Mouse (Mus musculus) liver, embryonic 12.5 days (tissue): ENCODE results near the gene Hk3. TPM values are rescaled to one million over a fixed set of nuclear protein-coding genes. Genes with fewer than 3 reads are reported as not detected.

Experiments used
- ATAC-seq: fragments of 200-750 bp; cut with Nextera tagmentation; 2 replicates; pipeline ENCODE4 v1.8.0; 2017; ENCODE audit warnings: moderate number of reproducible peaks, mild to moderate bottlenecking, moderate library complexity
- H3K27ac ChIP-seq: fragments of 300-500 bp; sonication (generic); 2 replicates; pipeline ENCODE4 v1.5.1; 2016; ENCODE audit warnings: mild to moderate bottlenecking
- H3K27me3 ChIP-seq: fragments of 300-500 bp; sonication (generic); replicated peaks from 2 replicates; pipeline ENCODE4 v1.6.1; 2016; ENCODE audit warnings: mild to moderate bottlenecking, moderate library complexity
- H3K36me3 ChIP-seq: fragments of 300-500 bp; sonication (generic); 2 replicates; pipeline ENCODE4 v1.6.1; 2016; ENCODE audit warnings: mild to moderate bottlenecking, moderate library complexity
- H3K4me1 ChIP-seq: fragments of 300-500 bp; sonication (generic); 2 replicates; pipeline ENCODE4 v1.6.1; 2016
- H3K4me2 ChIP-seq: fragments of 300-500 bp; sonication (generic); 2 replicates; pipeline ENCODE4 v1.6.1; 2016; ENCODE audit warnings: mild to moderate bottlenecking, moderate library complexity
- H3K4me3 ChIP-seq: fragments of 300-500 bp; sonication (generic); 2 replicates; pipeline ENCODE4 v1.5.1; 2016; ENCODE audit warnings: mild to moderate bottlenecking, moderate library complexity
- H3K9ac ChIP-seq: fragments of 300-500 bp; sonication (generic); 2 replicates; pipeline ENCODE4 v1.6.1; 2016; ENCODE audit warnings: mild to moderate bottlenecking, moderate library complexity
- H3K9me3 ChIP-seq: fragments of 300-500 bp; sonication (generic); replicated peaks from 2 replicates; pipeline ENCODE4 v1.6.1; 2016; ENCODE audit warnings: mild to moderate bottlenecking, moderate library complexity
- WGBS: fragments of 180-500 bp; shearing (Covaris S2); methylation state at CpG from one replicate; pipeline ENCODE4 v1.1.7; 2016; ENCODE audit not compliant: insufficient replicate concordance; 5-methylcytosine and 5-hydroxymethylcytosine counted together
- polyA plus RNA-seq: library from polyadenylated mRNA; unstranded; fragments of >200 nt; fragmentation: Nextera tagmentation; extraction: Ambion mirVana; gene quantifications from 2 replicates; pipeline ENCODE4 v1.2.1, GENCODE M21; 2016

Gene Hk3
- polyA plus RNA-seq, 1 experiment from 2014 or later = 3.0 TPM

GRCm38 (mm10) chr13:55017898-55018599, 3.1 kb downstream of the Hk3 start:
- no peak overlapping the region for H3K9ac ChIP-seq
- H3K27me3 ChIP-seq = peaks cover 16% of the 10 kb centered on the region; the same call in 1 of the 2 replicates
- 57% methylated on average over 8 of the region's 8 CpGs for WGBS
- H3K4me1 ChIP-seq = no peaks in the 10 kb centered on the region
- no peaks in the 10 kb centered on the region for H3K36me3 ChIP-seq
- H3K4me2 ChIP-seq = no peak overlapping the region
- no peak for ATAC-seq
- no peak overlapping the region for H3K4me3 ChIP-seq
- H3K9me3 ChIP-seq = no peaks in the 10 kb centered on the region
- H3K27ac ChIP-seq = no peak overlapping the region

- ATAC-seq = no peak
- Histone ChIP-seq H3K36me3 (no peaks in the 10 kb centered on the region), H3K4me1 (no peaks in the 10 kb centered on the region), H3K9ac (no peak overlapping the region), H3K27me3 (peaks cover 20% of the 10 kb centered on the region; the same call in 1 of the 2 replicates), H3K27ac (no peak overlapping the region), H3K4me2 (no peak overlapping the region), H3K9me3 (no peaks in the 10 kb centered on the region), H3K4me3 (no peak overlapping the region)
- WGBS = 62% methylated on average over 12 of the region's 12 CpGs
Measured at GRCm38 (mm10) chr13:55017154-55017897, 3.9 kb downstream of the Hk3 start.

GRCm38 (mm10) chr13:55014451-55014850, 6.7 kb downstream of the Hk3 start:
- no peaks in the 10 kb centered on the region for H3K4me1 ChIP-seq
- peaks cover 32% of the 10 kb centered on the region; the same call in 1 of the 2 replicates for H3K27me3 ChIP-seq
- H3K36me3 ChIP-seq = no peaks in the 10 kb centered on the region
- no peak overlapping the region for H3K9ac ChIP-seq
- no peak overlapping the region for H3K4me2 ChIP-seq
- H3K27ac ChIP-seq = no peak overlapping the region
- ATAC-seq = no peak
- H3K9me3 ChIP-seq = no peaks in the 10 kb centered on the region
- WGBS = 58% methylated on average over 9 of the region's 9 CpGs
- no peak overlapping the region for H3K4me3 ChIP-seq

GRCm38 (mm10) chr13:55013702-55014344, 7.4 kb downstream of the Hk3 start:
- no peaks in the 10 kb centered on the region for H3K4me1 ChIP-seq
- no peak overlapping the region for H3K27ac ChIP-seq
- WGBS = 38% methylated on average over 9 of the region's 9 CpGs
- H3K36me3 ChIP-seq = no peaks in the 10 kb centered on the region
- ATAC-seq = no peak
- no peak overlapping the region for H3K9ac ChIP-seq
- no peak overlapping the region for H3K4me2 ChIP-seq
- H3K27me3 ChIP-seq = peaks cover 35% of the 10 kb centered on the region; the same call in 1 of the 2 replicates
- no peak overlapping the region for H3K4me3 ChIP-seq
- no peaks in the 10 kb centered on the region for H3K9me3 ChIP-seq

GRCm38 (mm10) chr13:55011981-55012478, 9.2 kb downstream of the Hk3 start:
- no peaks in the 10 kb centered on the region for H3K9me3 ChIP-seq

GRCm38 (mm10) chr13:55011103-55011502, 10.1 kb downstream of the Hk3 start:
- 74% methylated on average over 15 of the region's 15 CpGs for WGBS
- ATAC-seq = no peak

More at GRCm38 (mm10) chr13:55011981-55012478, 9.2 kb downstream of the Hk3 start:
- peaks cover 36% of the 10 kb centered on the region; the same call in 1 of the 2 replicates for H3K27me3 ChIP-seq
- H3K4me2 ChIP-seq = no peak overlapping the region
- no peak overlapping the region for H3K27ac ChIP-seq
- H3K4me3 ChIP-seq = no peak overlapping the region
- no peaks in the 10 kb centered on the region for H3K4me1 ChIP-seq
- no peaks in the 10 kb centered on the region for H3K36me3 ChIP-seq
- no peak for ATAC-seq
- no peak overlapping the region for H3K9ac ChIP-seq
- 14% methylated on average over 14 of the region's 14 CpGs for whole genome bisulfite sequencing

GRCm38 (mm10) chr13:55008589-55008988, 12.6 kb downstream of the Hk3 start:
- H3K9me3 ChIP-seq = no peaks in the 10 kb centered on the region
- no peak overlapping the region for H3K9ac ChIP-seq
- no peak overlapping the region for H3K4me2 ChIP-seq
- no peaks in the 10 kb centered on the region for H3K36me3 ChIP-seq
- no peak overlapping the region for H3K4me3 ChIP-seq
- WGBS = 76% methylated on average over 6 of the region's 6 CpGs
- H3K27ac ChIP-seq = no peak overlapping the region
- H3K27me3 ChIP-seq = peaks cover 27% of the 10 kb centered on the region; the same call in 1 of the 2 replicates
- ATAC-seq = no peak
- H3K4me1 ChIP-seq = no peaks in the 10 kb centered on the region

More at GRCm38 (mm10) chr13:55011103-55011502, 10.1 kb downstream of the Hk3 start:
- Histone ChIP-seq H3K9ac (no peak overlapping the region), H3K9me3 (no peaks in the 10 kb centered on the region), H3K27ac (no peak overlapping the region), H3K4me1 (no peaks in the 10 kb centered on the region), H3K36me3 (no peaks in the 10 kb centered on the region), H3K27me3 (peaks cover 40% of the 10 kb centered on the region; the same call in 1 of the 2 replicates), H3K4me3 (no peak overlapping the region), H3K4me2 (no peak overlapping the region)

GRCm38 (mm10) chr13:55006415-55006742, 14.8 kb downstream of the Hk3 start:
- Histone ChIP-seq H3K4me2 (no peak overlapping the region), H3K36me3 (no peaks in the 10 kb centered on the region), H3K9me3 (no peaks in the 10 kb centered on the region), H3K4me3 (no peak overlapping the region), H3K9ac (no peak overlapping the region), H3K4me1 (no peaks in the 10 kb centered on the region), H3K27ac (no peak overlapping the region), H3K27me3 (peaks cover 19% of the 10 kb centered on the region; the same call in 1 of the 2 replicates)
- no peak for ATAC-seq
- 62% methylated on average over 7 of the region's 7 CpGs for WGBS

GRCm38 (mm10) chr13:55005691-55006414, 15.3 kb downstream of the Hk3 start:
- WGBS = 67% methylated on average over 31 of the region's 31 CpGs
- no peaks in the 10 kb centered on the region for H3K9me3 ChIP-seq
- H3K27me3 ChIP-seq = peaks cover 15% of the 10 kb centered on the region; the same call in 1 of the 2 replicates
- no peaks in the 10 kb centered on the region for H3K4me1 ChIP-seq
- H3K4me2 ChIP-seq = no peak overlapping the region
- ATAC-seq = no peak
- no peak overlapping the region for H3K9ac ChIP-seq
- H3K27ac ChIP-seq = no peak overlapping the region
- no peak overlapping the region for H3K4me3 ChIP-seq
- H3K36me3 ChIP-seq = no peaks in the 10 kb centered on the region

GRCm38 (mm10) chr13:55004646-55005045, 16.5 kb downstream of the Hk3 start:
- Histone ChIP-seq H3K4me2 (no peak overlapping the region), H3K4me3 (no peak overlapping the region), H3K9me3 (no peaks in the 10 kb centered on the region), H3K27me3 (peaks cover 11% of the 10 kb centered on the region; the same call in 1 of the 2 replicates), H3K36me3 (no peaks in the 10 kb centered on the region), H3K27ac (no peak overlapping the region), H3K9ac (no peak overlapping the region), H3K4me1 (no peaks in the 10 kb centered on the region)
- 69% methylated on average over 11 of the region's 11 CpGs for WGBS
- ATAC-seq = peak; percentile 19; the same call in 1 of the 2 replicates

- Histone ChIP-seq H3K4me3 (no peak overlapping the region), H3K4me2 (no peak overlapping the region), H3K4me1 (no peaks in the 10 kb centered on the region), H3K27me3 (peaks cover 8% of the 10 kb centered on the region; the same call in 1 of the 2 replicates), H3K9ac (no peak overlapping the region), H3K36me3 (no peaks in the 10 kb centered on the region), H3K9me3 (no peaks in the 10 kb centered on the region), H3K27ac (no peak overlapping the region)
- no peak for ATAC-seq
- 48% methylated on average over 10 of the region's 10 CpGs for WGBS
Measured at GRCm38 (mm10) chr13:55002090-55002489, 19.1 kb downstream of the Hk3 start.
